Mouse (Mus musculus) neural tube, embryonic 10.5 days (tissue): ENCODE data around the gene Osm.

Experiments used
- DNase-seq: peaks from one replicate; pipeline ENCODE4 v3.0.0-alpha.2; 2017; ENCODE audit warnings: low spot score; ENCODE audit errors: extremely low spot score

The Osm gene

DNA sequence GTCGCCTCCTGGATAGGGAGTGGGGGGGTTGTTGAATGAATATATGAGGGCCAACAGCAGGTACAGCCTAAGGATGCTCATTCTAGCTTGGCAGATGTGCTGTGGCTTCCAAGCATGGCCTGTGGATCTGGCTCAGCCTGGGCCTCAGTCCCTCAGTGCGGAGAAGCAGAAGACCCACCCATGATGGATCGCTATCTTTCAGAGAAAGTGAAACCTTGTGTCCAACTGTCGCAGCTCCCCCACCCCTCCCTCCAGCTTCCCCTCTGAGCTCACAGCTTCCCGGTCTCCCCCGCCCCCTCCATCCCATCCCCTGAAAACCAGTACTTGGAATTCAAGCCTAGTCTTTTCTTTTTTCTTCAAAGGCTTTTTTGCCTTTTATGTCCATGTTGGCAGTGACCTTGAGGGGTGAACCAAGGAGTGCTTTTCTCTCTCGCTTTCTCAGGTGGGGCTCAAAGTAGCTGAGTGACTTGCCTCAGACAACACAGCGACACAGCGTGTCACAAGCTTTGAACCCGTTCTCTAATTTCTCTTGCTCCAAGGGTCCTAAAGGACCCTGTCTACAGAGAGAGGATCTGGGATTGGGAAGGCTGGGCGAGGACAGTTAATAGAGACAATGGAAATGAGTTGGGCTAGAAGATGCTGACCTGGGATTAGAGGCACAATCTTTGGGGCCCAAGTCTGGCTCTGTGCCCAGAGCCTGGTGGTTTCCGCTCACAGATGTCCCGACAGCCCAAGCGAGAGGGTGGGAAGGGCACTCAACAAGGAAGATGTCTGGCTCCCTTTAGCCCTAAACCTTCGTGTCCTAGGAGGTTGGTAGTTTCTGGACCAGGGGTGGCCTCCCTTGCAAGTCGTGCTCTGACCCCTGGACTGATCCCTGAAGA lies at the start of gene Osm:
Osm (plus strand) TSS at position 756 of the 881 bp plus-strand sequence.
- no peak for DNase-seq

DNA sequence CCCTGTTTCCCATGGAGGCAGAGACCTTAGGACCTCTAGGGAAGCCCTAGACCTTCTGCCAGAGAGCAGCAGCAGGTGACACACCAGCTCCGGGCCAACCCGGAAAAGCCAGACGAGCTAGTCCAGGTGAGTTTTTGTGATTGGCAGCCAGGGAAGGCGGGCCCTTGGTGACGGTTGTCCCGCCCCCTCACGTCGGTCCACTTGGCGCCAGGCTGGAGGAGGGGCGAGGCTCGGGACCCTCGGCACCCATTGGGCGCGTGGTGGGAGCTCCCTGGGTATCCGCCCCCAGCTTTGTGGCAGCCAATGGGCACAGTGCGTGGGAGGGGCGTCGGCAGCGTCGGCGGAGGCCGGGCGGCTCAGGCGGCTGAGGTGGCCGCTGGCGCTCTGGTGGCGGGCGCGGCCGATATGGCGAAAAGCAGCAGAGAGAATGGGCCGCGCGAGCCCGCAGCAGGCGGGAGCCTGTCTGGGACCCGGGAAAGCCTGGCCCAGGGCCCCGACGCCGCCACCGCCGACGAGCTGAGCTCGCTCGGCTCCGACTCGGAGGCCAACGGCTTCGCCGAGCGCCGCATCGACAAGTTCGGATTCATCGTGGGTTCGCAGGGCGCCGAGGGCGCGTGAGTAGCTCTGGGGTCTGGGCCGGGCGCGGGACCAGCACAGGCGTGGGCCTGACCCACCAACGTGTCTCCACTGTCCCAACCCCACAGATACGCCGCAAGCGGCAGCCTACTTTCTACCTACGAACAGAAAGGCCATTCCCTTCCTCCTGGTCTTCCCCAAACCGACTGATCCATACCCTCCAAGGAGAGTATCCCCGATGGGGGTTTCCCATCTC lies 49.5 kb upstream of the Osm start, which contains the start of gene Tbc1d10a:
Tbc1d10a (plus strand) TSS at position 304 of the 832 bp plus-strand sequence.
- DNase-seq = peak; percentile 94

DNA sequence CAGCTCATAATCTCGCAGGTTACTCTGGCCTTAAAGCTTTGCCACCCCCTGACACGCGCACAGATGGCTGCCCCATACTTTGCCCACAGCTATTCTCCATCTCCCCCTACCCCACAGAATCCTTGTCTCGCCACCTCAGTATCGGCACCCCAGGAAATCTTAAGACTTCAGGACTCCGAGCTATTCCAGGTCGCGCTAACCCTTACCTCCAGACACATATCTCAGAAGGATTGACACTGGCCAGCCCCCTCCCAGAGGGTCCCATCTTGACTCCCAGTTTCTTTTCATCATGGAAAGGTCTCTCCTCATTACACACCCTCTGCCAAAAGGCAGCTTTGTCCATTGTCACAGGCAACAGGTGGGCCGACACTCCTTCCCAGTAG lies 48.9 kb upstream of the Osm start:
- DNase-seq = no peak

DNA sequence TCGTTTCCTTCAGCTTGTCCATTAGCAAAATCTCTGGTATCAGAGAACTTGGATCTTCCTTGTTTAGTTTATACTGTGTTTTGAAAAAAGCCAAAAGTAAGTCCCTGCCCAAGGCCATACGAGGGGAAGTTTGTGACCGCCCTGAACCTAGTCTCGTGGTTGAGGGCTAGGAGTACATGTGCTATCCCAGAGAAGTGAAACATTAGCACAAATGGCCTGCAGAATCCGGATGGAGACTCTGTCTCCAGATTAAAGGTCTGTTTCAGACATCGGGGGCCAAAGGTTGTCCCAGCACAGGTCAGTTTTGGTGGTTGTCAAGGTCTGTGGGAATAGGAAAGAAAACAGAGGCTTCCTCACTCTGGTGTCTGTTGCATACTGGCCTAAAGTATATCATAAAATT lies 47.0 kb upstream of the Osm start:
- no peak for DNase-seq

DNA sequence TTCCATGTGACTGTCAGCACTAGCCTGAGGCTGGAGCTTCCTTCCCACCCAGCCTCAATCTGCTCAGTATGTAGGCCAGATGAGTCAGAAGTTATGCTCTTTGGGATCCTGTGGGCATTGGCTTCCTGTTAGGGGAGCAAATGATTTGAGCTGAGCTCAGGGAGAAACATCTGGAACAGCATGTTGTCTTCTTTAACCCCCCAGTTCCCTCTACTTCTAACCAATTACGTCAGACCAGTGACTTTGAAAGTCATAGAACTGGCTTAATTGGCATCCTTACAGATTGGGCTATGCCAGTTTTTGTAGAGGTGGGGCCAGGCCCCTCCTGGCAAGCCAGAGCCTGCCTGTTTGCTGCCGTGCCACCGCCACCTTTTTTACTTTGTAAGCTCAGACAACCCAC lies 45.5 kb upstream of the Osm start:
- no peak for DNase-seq

DNA sequence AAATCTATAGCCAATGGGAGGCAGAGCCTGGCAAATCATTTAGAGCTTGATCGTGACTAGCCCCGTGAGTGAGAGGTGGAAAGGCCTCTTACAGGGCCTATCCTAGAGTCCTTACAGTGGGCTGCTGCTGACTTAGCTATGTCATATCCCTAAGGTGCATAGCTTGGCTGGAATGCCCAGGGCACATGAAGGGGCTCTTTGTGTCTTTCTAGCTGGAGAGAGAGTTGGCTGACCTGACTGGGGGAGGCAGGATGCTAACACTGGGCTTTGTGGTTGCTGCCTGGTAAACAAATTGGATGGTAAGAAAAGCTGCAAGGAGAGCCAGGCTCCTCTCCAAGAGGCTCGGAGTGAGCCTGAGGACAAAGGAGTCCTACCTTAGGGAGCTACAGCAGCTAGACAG lies 43.5 kb upstream of the Osm start:
- DNase-seq = no peak

DNA sequence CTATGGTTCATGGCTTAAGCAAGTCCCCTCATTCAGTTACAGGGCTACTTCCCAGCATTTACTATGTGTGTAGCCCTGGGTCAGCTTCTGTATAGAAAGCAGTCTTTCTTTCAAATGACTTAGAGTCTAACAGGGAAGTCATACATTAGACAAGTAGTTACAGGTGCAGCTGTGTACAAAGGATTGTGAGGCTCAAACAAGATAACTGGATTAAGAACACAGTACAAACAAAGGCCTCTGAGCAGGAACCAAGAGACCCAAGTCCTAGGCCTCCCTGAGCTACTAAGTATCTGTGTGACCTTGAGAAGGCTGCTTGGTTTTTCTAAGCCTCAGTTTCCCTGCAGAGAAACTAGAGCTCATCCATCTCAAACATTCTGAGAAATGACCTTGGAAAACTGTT lies 42.8 kb upstream of the Osm start:
- DNase-seq = no peak

DNA sequence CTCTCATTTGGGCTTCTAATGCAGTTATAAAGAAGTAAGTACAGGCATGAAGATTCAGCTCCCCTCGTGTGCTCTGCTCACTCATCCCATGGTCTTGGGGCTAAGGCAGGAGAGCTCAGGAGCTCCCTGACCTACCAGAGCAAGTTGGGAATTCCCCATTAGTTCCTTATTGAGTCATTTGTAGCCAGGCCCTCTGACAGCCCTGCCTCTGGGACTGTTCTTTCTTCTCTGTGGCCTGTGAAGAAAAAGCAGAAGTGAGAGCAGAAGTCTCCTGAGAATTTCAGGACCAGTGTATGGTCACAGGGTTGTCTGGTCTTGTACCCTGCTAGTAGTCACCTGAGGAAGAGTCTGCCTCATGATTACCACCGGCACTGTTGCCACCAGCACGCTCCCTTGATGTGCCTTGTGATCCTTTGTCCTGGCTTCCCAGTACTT lies 40.6 kb upstream of the Osm start:
- DNase-seq = no peak

DNA sequence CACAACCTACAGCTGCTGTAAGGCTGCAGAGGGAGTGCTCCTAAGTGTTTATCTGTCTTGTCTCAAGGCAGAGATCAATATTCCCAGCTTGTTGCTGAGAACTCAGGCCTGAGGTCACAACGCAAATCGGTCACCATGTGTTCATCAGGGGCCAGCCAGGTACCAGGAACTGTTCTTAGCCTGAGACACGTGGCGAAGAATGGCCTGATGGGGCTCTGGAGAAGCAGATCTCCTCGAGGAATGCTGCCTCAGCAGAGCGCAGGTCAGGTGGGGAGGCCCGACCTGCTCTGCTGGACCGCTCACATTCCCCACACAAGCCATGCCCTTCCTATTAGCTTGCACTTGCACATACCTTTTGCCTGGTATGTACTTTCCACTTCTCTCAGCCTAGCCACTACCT lies 39.6 kb upstream of the Osm start:
- DNase-seq = no peak

DNA sequence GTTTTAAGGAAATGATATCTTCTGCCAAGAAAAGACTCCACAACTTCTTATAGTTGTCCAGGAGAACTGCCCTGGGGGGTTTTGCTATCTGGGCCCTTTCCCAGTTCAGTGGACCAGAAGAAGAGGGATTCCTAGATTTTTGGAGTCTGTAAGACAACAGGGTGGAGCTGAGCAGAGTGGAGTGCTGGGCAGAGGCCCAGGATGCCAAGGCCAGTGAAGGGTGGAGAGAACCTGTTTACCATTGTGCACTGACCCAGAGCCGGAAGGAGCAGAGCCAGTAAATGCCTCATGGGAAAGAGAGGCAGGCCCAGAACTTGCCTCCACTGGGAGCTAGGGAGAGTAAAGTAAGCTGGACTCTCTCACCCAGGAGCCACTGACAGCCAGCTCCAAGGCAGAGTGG lies 38.5 kb upstream of the Osm start:
- DNase-seq = no peak

DNA sequence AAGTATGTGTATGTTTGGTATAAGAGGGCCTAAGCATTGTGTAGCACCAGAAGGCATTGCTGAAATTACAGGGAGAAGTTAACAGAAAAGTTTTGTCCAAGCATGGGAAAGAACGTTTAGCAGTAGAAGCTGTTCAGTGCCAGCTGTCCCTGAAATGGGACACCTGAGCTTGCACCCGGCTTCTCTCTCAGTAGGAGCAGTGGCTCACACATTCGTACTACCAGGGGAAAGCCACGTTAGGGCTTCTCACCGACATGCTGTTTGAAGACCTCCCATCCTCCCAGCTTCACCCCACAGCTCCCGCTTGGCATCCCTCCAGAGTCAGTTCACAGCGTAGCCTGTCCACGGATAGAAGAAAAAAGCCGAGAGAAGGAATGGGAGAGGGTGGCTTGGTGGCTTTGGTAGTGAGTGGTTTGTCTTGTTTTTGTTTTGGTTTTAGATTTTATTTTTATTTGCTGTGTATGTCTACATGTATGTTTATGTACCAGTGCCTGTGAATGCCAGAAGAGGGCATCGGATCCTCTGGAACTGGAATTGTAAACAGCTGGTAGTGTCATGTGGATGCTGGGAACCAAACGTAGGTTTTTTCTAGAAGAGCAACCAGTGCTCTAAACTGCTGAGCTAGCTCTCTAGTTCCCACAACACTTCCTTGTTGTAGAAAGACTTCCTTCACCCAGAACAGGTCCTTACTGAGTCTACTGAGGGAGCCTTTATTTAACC lies 34.1 kb upstream of the Osm start:
- DNase-seq = no peak

DNA sequence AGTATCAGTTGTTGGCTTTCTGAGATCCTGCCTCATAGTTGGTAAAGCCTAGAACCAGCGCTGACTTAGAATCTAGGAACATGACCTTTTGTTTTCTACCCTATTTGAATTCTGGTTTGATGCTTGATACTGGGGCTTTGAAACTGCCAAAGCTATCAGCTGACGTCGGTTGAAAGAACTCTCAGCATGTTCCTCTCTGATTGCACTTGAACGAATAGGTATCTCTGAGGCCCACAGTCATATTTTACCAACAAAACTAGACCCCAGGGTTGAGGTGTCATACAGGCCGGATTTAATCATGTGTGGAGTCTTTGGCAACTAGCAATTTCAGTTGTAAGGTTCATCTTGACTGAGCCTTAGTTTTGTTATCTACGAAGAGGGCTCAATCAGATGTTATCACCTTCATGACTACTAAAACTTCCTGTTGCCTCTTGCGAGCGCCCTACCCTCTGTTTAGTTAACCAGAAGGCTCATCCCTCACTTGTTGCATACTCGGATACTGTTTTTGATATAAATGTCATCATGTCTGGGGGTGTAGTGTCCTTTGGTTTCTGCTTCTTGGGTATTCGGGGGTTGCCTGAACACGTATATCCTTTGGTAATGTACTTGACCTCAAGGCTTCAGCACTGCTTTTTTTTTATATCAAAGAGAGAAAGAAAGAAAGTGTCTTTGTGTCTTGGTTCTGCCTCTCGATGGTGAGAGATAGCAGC lies 33.1 kb upstream of the Osm start:
- no peak for DNase-seq

DNA sequence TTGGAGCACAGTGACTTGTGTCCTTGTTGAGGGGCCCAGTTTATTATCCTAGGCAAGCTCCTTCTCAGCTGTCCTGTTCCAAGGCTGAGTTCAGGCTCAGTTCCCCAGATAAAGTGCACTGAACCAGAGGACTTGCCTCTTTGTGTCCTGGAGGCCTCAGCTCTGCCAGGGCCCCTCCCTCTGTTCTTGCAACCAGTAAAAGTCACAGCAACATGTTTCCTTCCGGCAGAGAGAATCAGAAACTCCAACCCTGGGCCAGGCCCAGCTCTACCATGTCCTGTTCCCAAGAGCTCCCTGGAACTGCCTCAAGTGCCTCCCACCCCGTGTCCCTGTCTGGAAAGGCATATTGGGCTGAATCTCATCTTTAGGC lies 32.5 kb upstream of the Osm start:
- no peak for DNase-seq

DNA sequence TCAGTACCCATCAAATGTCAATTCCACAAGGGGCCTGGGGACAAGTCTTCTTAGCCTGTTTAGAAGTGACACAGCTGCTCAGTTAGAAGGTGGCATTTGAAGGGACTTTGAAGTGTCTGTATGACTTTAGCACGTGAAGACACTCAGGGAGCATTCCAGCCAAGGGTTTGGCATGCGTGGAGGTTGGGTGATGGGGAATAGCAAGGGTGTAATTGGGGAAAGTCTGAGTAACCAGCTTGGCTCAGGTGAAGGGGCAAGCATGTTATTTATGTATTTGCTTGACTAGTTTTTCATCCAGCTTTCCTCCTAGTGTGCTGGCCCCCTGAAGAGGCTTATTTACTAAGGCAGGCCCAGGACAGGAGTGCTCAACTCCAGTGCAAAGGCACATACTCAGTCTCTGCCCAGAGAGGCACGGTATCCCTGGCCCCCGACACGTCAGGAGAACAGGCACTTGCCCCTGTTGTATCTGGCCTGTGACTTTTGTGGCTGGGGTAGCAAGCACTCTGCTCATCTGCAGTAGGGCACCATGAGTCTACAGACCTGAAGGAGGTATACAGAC lies 31.0 kb upstream of the Osm start:
- no peak for DNase-seq

DNA sequence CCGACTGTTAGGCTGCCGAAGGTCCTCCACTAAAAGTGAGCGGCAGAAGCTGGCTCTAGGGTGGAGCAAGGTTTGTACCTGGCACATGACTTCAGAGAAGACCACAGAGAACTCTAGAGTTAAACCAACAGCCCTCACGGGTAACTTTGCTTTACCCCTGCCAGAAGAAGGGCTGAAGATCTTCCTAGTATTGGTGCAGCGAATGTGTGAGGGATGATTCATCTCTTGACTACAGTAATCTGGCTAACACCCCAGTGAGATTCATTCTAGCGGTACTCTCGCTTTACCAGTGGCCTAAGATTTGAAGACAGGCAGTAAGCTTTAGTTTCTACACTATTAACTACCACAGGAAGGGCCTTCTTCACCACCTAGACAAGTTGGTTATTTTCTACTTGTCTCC lies 30.3 kb upstream of the Osm start:
- no peak for DNase-seq

DNA sequence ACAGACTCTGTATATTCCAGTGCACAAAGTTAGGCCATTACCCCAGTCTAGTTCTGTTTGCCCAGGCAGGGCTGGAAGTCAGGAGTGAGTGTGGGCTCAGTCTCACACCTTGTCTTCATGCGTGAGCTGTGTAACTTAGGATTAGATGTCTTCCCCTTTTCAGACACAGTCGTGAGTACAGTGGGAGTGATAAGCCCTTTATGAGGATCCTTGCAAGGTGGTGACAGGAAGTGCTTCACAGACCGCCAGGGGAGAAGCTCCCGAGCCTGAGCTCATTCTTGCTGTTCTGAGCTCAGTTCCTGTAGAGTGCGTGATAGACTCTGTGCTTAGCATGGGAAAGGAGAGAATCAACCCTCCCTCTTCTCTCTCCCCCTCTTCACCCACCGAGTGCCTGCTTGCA lies 29.7 kb upstream of the Osm start:
- DNase-seq = no peak

DNA sequence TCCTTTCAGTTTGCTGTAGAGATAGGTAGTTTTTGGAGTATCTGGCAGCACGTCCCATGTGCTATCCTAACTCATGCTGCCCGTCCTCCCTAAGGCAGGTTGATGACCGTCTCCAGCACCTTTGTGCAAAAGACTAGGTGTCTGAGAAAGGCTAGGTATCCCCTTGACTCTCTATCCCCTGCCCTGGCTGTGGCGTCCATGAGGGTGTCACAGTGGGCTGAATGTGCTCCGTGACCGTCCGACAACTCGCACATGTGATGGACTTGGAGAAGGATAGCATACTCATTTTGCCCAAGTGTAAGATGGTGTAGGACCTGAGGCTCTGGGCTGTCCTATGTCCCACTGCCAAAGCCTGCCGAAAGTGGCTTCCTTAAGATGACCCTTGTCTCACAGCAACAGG lies 28.6 kb upstream of the Osm start:
- DNase-seq = no peak

DNA sequence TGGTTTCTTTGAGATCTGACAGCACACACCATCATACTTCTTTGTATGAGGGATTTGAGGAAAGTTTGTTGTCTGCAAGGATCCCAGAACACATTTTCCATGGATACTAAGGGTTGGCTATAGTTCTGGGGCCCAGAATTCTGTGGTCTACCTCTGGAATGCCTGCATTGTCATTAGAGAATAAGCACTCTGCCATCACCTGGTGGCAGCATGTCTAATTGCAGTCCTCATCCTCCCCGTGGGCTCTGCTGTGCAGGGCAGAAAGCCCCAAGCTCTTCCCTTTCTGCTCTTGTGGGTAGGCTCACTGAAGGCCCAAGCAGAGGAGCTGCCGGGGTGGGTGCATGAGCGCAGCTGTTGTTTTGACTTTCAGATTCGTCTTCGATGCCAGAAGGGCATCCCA lies 26.7 kb upstream of the Osm start:
- DNase-seq = no peak

DNA sequence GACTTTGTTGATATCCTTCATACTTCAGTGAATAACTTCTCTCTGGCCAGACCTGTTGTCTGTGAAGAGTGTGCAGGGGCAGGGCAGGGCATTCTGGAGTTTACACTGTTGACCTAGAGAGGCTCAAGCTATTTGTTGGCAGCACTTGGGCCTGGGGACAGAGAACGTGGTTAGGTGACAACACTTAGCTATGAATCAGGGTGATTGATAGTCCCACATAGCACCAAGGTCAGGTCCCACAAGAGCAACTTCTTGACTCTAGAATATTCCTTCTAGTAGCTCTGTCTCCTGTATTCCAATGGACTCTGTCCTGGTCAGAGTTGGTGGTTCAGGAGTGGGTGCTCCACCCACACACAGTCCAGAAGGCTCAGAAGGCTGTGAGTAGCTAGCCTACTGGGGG lies 25.4 kb upstream of the Osm start:
- no peak for DNase-seq

DNA sequence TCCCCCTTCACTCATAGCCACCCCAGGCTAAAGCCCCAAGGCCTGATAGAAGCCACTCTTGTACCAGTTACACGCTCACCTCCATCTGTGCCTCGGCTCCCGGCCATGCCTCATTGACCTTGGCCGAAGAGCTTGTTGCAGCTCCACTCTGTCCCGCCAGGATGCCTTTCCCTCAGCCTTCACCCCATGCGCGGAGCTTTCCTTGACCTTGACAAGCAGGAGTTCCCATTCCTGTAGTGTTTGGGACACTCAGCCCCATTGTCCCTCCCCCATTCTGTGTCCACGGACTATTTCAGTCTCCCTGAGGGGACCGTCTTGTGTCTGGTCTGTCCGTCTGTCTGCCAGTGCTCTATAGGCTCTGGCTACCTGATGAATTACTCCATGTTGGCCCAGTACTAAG lies 23.1 kb upstream of the Osm start:
- DNase-seq = no peak

DNA sequence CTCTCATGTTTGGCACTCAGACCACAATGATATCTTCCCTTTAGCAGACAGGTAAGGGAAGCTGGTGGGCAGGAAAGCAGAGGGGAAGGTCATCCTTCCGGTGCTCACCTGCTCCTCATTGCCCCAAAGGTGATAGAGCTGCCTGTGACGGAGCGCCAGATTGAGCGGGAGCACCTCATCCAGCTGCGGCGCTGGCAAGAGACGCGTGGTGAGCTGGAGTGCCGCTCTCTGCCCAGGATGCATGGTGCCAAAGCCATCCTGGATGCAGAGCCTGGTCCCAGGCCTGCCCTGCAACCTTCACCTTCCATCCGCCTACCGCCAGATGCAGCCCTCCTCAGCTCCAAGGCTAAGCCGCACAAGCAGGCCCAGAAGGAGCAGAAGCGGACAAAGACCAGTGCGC lies 21.6 kb upstream of the Osm start:
- DNase-seq = no peak
